Mouse (Mus musculus): ENCODE measurements at regions not wholly inside any gene's neighbourhood (a gene's known extent, or its start where the extent isn't known, plus 50 kb on each side); places are given as distances from the start of the nearest gene placed in this dataset.

DNA sequence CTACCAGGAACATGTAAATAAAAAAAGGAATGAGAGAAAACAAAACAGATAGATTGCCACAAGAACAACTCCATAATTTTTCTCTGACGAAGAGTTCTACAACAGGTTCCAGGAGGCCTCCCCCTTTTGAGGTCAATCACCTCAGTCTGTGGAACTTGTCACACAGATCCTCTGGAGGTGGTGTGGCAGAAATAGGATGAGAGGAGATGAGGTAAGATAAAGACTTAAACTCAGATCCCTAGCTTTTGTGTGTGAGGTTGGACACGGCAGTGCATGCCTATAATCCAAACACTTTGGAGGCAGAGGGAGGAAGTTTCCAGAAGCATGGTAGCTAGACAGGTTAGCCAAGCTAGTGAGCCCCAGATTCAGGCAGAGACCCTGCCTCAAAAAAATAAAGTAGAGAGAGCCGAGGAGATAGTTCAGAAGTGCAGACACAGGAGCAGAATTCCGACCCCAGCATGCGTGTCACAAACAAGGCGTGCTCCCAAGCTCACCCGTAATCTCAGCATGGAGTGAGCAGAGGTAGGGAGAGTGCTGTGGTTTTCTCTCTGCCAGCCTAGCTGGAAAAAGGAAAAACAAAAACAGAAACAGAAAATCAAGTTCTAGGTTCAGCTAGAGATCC, 115.3 kb upstream of the Cpm start:
- TF ChIP-seq CTCF (IDR thresholded peaks at IDR 0.05; ENCODE audit: control insufficient read depth, insufficient read depth, insufficient replicate concordance, low read depth, low read length) = no peak
- no peak for TF ChIP-seq POLR2A (IDR thresholded peaks at IDR 0.05; ENCODE audit: control insufficient read depth, low read depth, low read length)

All from testis, adult 2 months (tissue).